Mouse (Mus musculus) CH12.LX (cell line): ENCODE results near the gene Sost. TPM values are rescaled to one million over a fixed set of nuclear protein-coding genes. Genes with fewer than 3 reads are reported as not detected.

Experiments used
- DNase-seq: peaks from one replicate; pipeline ENCODE4 v3.0.0-alpha.2; 2013; ENCODE audit errors: extremely low read depth
- H3K27ac ChIP-seq: 2 replicates; pipeline ENCODE4 v1.5.1; 2012; ENCODE audit warnings: low read depth, mild to moderate bottlenecking, control low read depth, moderate library complexity; ENCODE audit not compliant: insufficient read depth
- H3K27me3 ChIP-seq: replicated peaks from 2 replicates; pipeline ENCODE3; 2012; ENCODE audit warnings: inconsistent platforms
- H3K36me3 ChIP-seq, 2 experiments: replicated peaks in 1 of 2; 2 replicates each; pipeline versions ENCODE3 to v1.6.1; 2012; ENCODE audit warnings: inconsistent platforms in 1 of 2, low read length in 1 of 2, mild to moderate bottlenecking in 1 of 2, mixed read lengths in 1 of 2, moderate library complexity in 1 of 2; ENCODE audit not compliant: control insufficient read depth in 1 of 2, insufficient read depth in 1 of 2
- H3K4me1 ChIP-seq, 2 experiments: 2 replicates each; pipeline ENCODE4 v1.6.1; 2012; ENCODE audit warnings: inconsistent platforms in 1 of 2, moderate library complexity in 1 of 2; ENCODE audit not compliant: insufficient read depth in 2 of 2, control insufficient read depth in 1 of 2
- H3K4me2 ChIP-seq: 2 replicates; pipeline ENCODE4 v1.6.1; 2012; ENCODE audit warnings: low read depth, mild to moderate bottlenecking, control low read depth; ENCODE audit not compliant: poor library complexity, insufficient read depth, severe bottlenecking
- H3K4me3 ChIP-seq, 3 experiments: fragments of 150-350 bp in 1 of 3; sonication (generic) in 1 of 3; replicated peaks in 1 of 3; 2 replicates each; pipeline versions ENCODE3 to v1.5.1; 2011 to 2012; ENCODE audit warnings: low read depth in 2 of 3, low read length in 2 of 3, mild to moderate bottlenecking in 2 of 3, moderate library complexity in 2 of 3, control low read depth in 1 of 3, improper control_type of control experiment in 1 of 3, inconsistent platforms in 1 of 3, mixed read lengths in 1 of 3; ENCODE audit not compliant: poor library complexity in 1 of 3
- H3K79me2 ChIP-seq: replicated peaks from 2 replicates; pipeline ENCODE4 v1.6.1; 2012; ENCODE audit warnings: mild to moderate bottlenecking, moderate library complexity; ENCODE audit not compliant: control insufficient read depth, poor library complexity, insufficient read depth, severe bottlenecking; ENCODE audit errors: extremely low read depth
- H3K9ac ChIP-seq: 2 replicates; pipeline ENCODE4 v1.6.1; 2012; ENCODE audit warnings: low read depth, mild to moderate bottlenecking, control low read depth, moderate library complexity; ENCODE audit not compliant: insufficient read depth
- H3K9me3 ChIP-seq: replicated peaks from 2 replicates; pipeline ENCODE3; 2012; ENCODE audit warnings: low read length, inconsistent platforms, mixed read lengths
- CTCF ChIP-seq, 2 experiments: IDR thresholded peaks in 1 of 2; conservative IDR thresholded peaks in 1 of 2; 2 replicates each; pipeline ENCODE4 v1.5.1; 2011 to 2012; ENCODE audit warnings: low read depth in 2 of 2, low read length in 2 of 2, improper control_type of control experiment in 1 of 2, inconsistent platforms in 1 of 2, mild to moderate bottlenecking in 1 of 2, moderate library complexity in 1 of 2
- ELF1 ChIP-seq: IDR thresholded peaks from 2 replicates; pipeline ENCODE4 v1.6.1; 2014; ENCODE audit warnings: low read depth, mild to moderate bottlenecking, inconsistent platforms, low read length, improper control_type of control experiment
- IRF4 ChIP-seq: IDR thresholded peaks from 2 replicates; pipeline ENCODE4 v1.6.1; 2014; ENCODE audit warnings: low read depth, mild to moderate bottlenecking, inconsistent platforms, low read length, improper control_type of control experiment
- MAZ ChIP-seq: IDR thresholded peaks from 2 replicates; pipeline ENCODE4 v1.6.1; 2012; ENCODE audit warnings: low read depth, mild to moderate bottlenecking, inconsistent platforms, low read length, improper control_type of control experiment, moderate library complexity
- MXI1 ChIP-seq: IDR thresholded peaks from 2 replicates; pipeline ENCODE4 v1.6.1; 2011; ENCODE audit warnings: mild to moderate bottlenecking, low read depth, low read length, improper control_type of control experiment
- PAX5 ChIP-seq: IDR thresholded peaks from 2 replicates; pipeline ENCODE4 v1.6.1; 2012; ENCODE audit warnings: low read length, inconsistent platforms, mixed read lengths
- POLR2A ChIP-seq: IDR thresholded peaks from 2 replicates; pipeline ENCODE4 v1.6.1; 2011; ENCODE audit warnings: low read depth, mild to moderate bottlenecking, improper control_type of control experiment, low read length
- RAD21 ChIP-seq: IDR thresholded peaks from 2 replicates; pipeline ENCODE4 v1.6.1; 2011; ENCODE audit warnings: low read depth, mild to moderate bottlenecking, low read length, improper control_type of control experiment, moderate library complexity
- SIN3A ChIP-seq: IDR thresholded peaks from 2 replicates; pipeline ENCODE4 v1.6.1; 2012; ENCODE audit warnings: low read length, improper control_type of control experiment, inconsistent platforms
- SMC3 ChIP-seq: IDR thresholded peaks from 2 replicates; pipeline ENCODE4 v1.6.1; 2011; ENCODE audit warnings: low read depth, low read length, improper control_type of control experiment
- TCF12 ChIP-seq: IDR thresholded peaks from 2 replicates; pipeline ENCODE4 v1.6.1; 2014; ENCODE audit warnings: low read depth, mild to moderate bottlenecking, inconsistent platforms, low read length, improper control_type of control experiment
- UBTF ChIP-seq: IDR thresholded peaks from 2 replicates; pipeline ENCODE4 v1.6.1; 2012; ENCODE audit warnings: low read depth, mild to moderate bottlenecking, inconsistent platforms, low read length, improper control_type of control experiment, moderate library complexity
- ZKSCAN1 ChIP-seq: IDR thresholded peaks from 2 replicates; pipeline ENCODE4 v1.6.1; 2012; ENCODE audit warnings: low read depth, inconsistent platforms, low read length, improper control_type of control experiment, borderline replicate concordance
- dilution Hi-C: fragments of 300-500 bp; cut with MboI; formaldehyde crosslinking; loops from 2 replicates; pipeline ENCODE4 v1.14.3; 2020; ENCODE audit warnings: low sequenced_read_pairs; ENCODE audit not compliant: extremely low pct_unique_long_range_greater_than_20kb, extremely low pct_ligation_motif_present
- in situ Hi-C: fragments of 300-500 bp; cut with MboI; formaldehyde crosslinking; loops from 3 replicates; pipeline ENCODE4 v1.14.3; 2019; ENCODE audit warnings: low sequenced_read_pairs, low pct_ligation_motif_present, low pct_unique_long_range_greater_than_20kb, mixed read lengths
- polyA plus RNA-seq: library from polyadenylated mRNA; unstranded; fragments of >175 nt; gene quantifications from 2 replicates; pipeline ENCODE4 v1.2.1, GENCODE M21; 2012; ENCODE audit warnings: low read depth; ENCODE audit not compliant: insufficient read length
- total RNA-seq, 2 experiments: library from RNA; depleted of rRNA; stranded (reverse); fragments of 300-350 nt in 1 of 2; fragments of >200 nt in 1 of 2; gene quantifications; 2 replicates each; pipeline ENCODE4 v1.2.3; 2012 to 2014

Gene Sost
- total and polyA plus RNA-seq, 3 experiments: not detected

DNA sequence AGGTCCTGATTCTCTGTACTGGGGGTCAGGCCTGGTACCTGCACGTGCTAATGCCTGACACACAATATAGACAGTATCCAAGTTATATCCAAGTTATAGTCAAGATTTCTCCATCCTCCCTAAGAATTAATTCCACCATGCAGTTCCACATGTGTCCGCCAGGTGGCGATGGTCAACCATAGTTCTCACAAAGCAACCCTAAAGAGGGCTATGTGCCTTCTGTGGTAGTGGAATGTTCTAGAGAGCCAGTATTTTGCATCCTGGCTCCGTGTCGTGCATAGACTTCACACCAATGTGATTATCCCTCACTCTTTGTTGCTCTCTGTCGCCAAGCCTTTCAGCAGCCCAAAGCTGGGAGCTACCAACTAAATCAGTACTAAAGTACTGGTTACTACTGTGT is 47.2 kb downstream of the Sost start (continued):
- no peak for TF ChIP-seq POLR2A
- no peak for TF ChIP-seq ZKSCAN1

DNA sequence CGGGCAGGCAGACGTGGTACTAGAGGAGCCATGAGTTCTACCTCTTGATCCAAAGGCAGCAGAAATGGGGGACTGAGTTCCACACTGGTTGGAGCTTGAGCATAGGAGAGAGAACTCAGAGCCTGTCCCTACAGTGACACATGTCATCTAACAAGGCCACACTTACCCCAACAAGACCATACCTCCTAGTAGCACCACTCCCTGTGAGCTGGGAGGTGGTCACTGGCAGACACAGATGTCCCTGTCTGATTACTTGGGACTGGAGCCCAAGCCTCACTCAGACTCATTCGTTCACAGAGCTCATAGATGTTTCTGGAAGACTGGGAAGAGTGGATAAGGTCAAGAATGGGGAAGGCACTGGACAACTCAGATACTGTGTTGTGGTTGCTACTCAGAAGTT is 48.2 kb downstream of the Sost start:
- no peak overlapping the region for H3K4me2 ChIP-seq
- no peaks in the 10 kb centered on the region for H3K36me3 ChIP-seq
- no peaks in the 10 kb centered on the region for H3K79me2 ChIP-seq
- peaks cover 0 to 4% of the 10 kb centered on the region in 2 experiments; a peak in 2 of 4 replicates for H3K4me1 ChIP-seq
- dilution Hi-C loops: loop anchor here (10.0 kb wide), 1 partner anchor 46 kb away; the partner anchor contains the start of gene Sost
- no peak overlapping the region for H3K27ac ChIP-seq
- peaks cover 75% of the 10 kb centered on the region for H3K27me3 ChIP-seq
- DNase-seq: no peak
- no peak overlapping the region for H3K4me3 ChIP-seq
- TF ChIP-seq MAZ: no peak
- TF ChIP-seq MXI1: no peak
- TF ChIP-seq UBTF: no peak
- TF ChIP-seq TCF12: no peak
- TF ChIP-seq SMC3: no peak
- no peak for TF ChIP-seq IRF4
- no peak for TF ChIP-seq CTCF (conservative IDR thresholded peaks at IDR 0.05 in 1 of 2, IDR thresholded peaks at IDR 0.05 in 1 of 2; ENCODE audit: low read depth in 2 of 2, low read length in 2 of 2)
- no peak for TF ChIP-seq ELF1
- no peak for TF ChIP-seq PAX5
- no peak overlapping the region for H3K9ac ChIP-seq
- in situ Hi-C loops: no loop called here
- no peaks in the 10 kb centered on the region for H3K9me3 ChIP-seq

- dilution Hi-C loops (loop anchor here (10.0 kb wide), 1 partner anchor 48 kb away; the partner anchor contains the start of gene Sost), in situ Hi-C loops (no loop called here)
- H3K36me3 ChIP-seq: no peaks in the 10 kb centered on the region
- H3K4me1 ChIP-seq: no peaks in the 10 kb centered on the region
- DNase-seq: no peak
- H3K79me2 ChIP-seq: no peaks in the 10 kb centered on the region
- peaks cover 76% of the 10 kb centered on the region for H3K27me3 ChIP-seq
- no peak overlapping the region for H3K9ac ChIP-seq
- H3K4me3 ChIP-seq: no peak overlapping the region
- H3K4me2 ChIP-seq: no peak overlapping the region
- no peak overlapping the region for H3K27ac ChIP-seq
- H3K9me3 ChIP-seq: no peaks in the 10 kb centered on the region
- no peak for TF ChIP-seq SIN3A
- TF ChIP-seq CTCF (conservative IDR thresholded peaks at IDR 0.05 in 1 of 2, IDR thresholded peaks at IDR 0.05 in 1 of 2; ENCODE audit: low read depth in 2 of 2, low read length in 2 of 2): peak in 1 of 2 experiments; percentile 38; a peak in 2 of 4 replicates
- peak; percentile 17; the same call in 1 of the 2 replicates for TF ChIP-seq SMC3
- TF ChIP-seq RAD21: peak; percentile 5
These were observed 50.0 kb downstream of the Sost start for GRCm38 (mm10) chr11:101916772-101917171.
